Mouse (Mus musculus): ENCODE measurements around the gene Rps3. TPM values are rescaled to one million over a fixed set of nuclear protein-coding genes. Genes with fewer than 3 reads are reported as not detected.

The Rps3 gene
- polyA plus RNA-seq, 1 experiment from 2014 or later: 733 TPM

DNA sequence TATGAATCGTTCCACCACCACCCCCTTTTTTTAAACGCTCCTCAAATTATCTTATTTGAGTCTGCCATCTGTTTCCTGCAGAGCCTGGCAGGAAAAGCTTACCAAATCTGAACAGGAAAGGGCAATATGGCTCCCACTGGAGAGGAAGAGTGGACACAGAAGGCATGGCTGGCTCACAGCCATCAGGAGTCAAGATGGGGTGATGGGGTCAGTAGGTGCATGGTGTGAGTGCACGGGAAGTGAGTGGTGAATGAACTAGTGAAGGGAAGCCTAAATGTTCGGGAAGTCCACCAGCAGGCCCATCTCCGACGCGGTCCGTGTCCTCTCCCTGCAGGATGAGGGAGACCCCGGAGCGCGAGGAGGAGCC is 15.6 kb downstream of the Rps3 start:
- H3K9ac ChIP-seq (ENCODE audit: low read length): peak overlapping the region; percentile 76
- TF ChIP-seq CTCF (IDR thresholded peaks at IDR 0.05; ENCODE audit: low read depth) (no peak), EP300 (optimal IDR thresholded peaks at IDR 0.05) (no peak)
- DNase-seq (ENCODE audit: low spot score) (no peak), ATAC-seq (ENCODE audit: low FRiP score, low TSS enrichment) (0 out of 2 replicates have a peak, but pooled peaks have one; percentile 2)
- H3K27ac ChIP-seq (replicated peaks): peak overlapping the region; percentile 94
- H3K9me3 ChIP-seq (ENCODE audit: control insufficient read depth, low read length): no peaks in the 10 kb centered on the region
- peak overlapping the region; percentile 76 for H3K4me2 ChIP-seq (replicated peaks; ENCODE audit: low read depth)
- peak overlapping the region; percentile 49 for H3K4me3 ChIP-seq (ENCODE audit: low read depth, low read length)
- peaks cover 2% of the 10 kb centered on the region; the same call in 1 of the 2 replicates for H3K4me1 ChIP-seq (replicated peaks; ENCODE audit: control insufficient read depth, insufficient read depth)
- H3K36me3 ChIP-seq (ENCODE audit: control insufficient read depth, insufficient read depth, low read length): peaks cover 2% of the 10 kb centered on the region; the same call in 1 of the 2 replicates
- 20% methylated on average over 11 of the region's 11 CpGs for WGBS
- H3K27me3 ChIP-seq (ENCODE audit: control insufficient read depth, insufficient read depth, low read length): no peaks in the 10 kb centered on the region

GRCm38 (mm10) chr7:99465811-99466210 is 17.7 kb downstream of the Rps3 start, which contains the start of gene Klhl35:
Gene Klhl35 (plus strand): TSS chr7:99466004.
- DNase-seq (ENCODE audit: low spot score) (peak; percentile 68), ATAC-seq (ENCODE audit: low FRiP score, low TSS enrichment) (0 out of 2 replicates have a peak, but pooled peaks have one; percentile 7)
- WGBS: 23% methylated on average over 8 of the region's 8 CpGs
- H3K4me3 ChIP-seq (ENCODE audit: low read depth, low read length): no peak within 1 kb of the TSS
- H3K9me3 ChIP-seq (ENCODE audit: control insufficient read depth, low read length): no peaks in the 10 kb centered on the region
- no peak for TF ChIP-seq CTCF (IDR thresholded peaks at IDR 0.05; ENCODE audit: low read depth)
- no peak for TF ChIP-seq EP300 (optimal IDR thresholded peaks at IDR 0.05)
- no peak within 1 kb of the TSS for H3K9ac ChIP-seq (ENCODE audit: low read length)
- no peak within 1 kb of the TSS for H3K4me2 ChIP-seq (replicated peaks; ENCODE audit: low read depth)
- peaks cover 2% of the 10 kb centered on the region; the same call in 1 of the 2 replicates for H3K4me1 ChIP-seq (replicated peaks; ENCODE audit: control insufficient read depth, insufficient read depth)
- no peaks in the 10 kb centered on the region; the same call in 1 of the 2 replicates for H3K36me3 ChIP-seq (ENCODE audit: control insufficient read depth, insufficient read depth, low read length)
- no peak within 1 kb of the TSS for H3K27ac ChIP-seq (replicated peaks)
- H3K27me3 ChIP-seq (ENCODE audit: control insufficient read depth, insufficient read depth, low read length): no peaks in the 10 kb centered on the region

DNA sequence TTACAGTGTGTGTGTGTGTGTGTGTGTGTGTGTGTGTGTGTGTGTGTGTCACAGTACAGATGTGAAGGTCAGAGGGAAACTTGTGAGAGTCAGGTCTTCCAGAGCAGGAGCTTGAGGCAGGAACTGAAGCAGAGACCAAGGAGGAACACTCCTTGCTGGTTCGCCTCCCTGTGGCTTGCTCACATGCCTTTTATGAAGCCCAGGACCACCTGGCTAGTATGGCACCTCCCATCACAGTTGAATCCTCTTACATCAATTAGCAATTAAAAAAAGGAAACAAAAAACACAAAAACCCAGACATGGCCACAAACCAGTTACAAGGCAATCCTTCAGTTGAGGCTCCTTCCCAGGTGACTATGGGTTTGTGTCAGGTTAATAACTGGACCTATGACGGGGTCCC is 20.4 kb downstream of the Rps3 start:
- peaks cover 2% of the 10 kb centered on the region; the same call in 1 of the 2 replicates for H3K4me1 ChIP-seq (replicated peaks; ENCODE audit: control insufficient read depth, insufficient read depth)
- H3K9me3 ChIP-seq (ENCODE audit: control insufficient read depth, low read length): no peaks in the 10 kb centered on the region
- WGBS: 96% methylated on average over 2 of the region's 2 CpGs
- no peak overlapping the region for H3K9ac ChIP-seq (ENCODE audit: low read length)
- DNase-seq (ENCODE audit: low spot score) (no peak), ATAC-seq (ENCODE audit: low FRiP score, low TSS enrichment) (no peak)
- H3K27ac ChIP-seq (replicated peaks): no peak overlapping the region
- H3K36me3 ChIP-seq (ENCODE audit: control insufficient read depth, insufficient read depth, low read length): peaks cover 3% of the 10 kb centered on the region; the same call in 1 of the 2 replicates
- TF ChIP-seq CTCF (IDR thresholded peaks at IDR 0.05; ENCODE audit: low read depth): no peak
- TF ChIP-seq EP300 (optimal IDR thresholded peaks at IDR 0.05): no peak
- H3K27me3 ChIP-seq (ENCODE audit: control insufficient read depth, insufficient read depth, low read length): no peaks in the 10 kb centered on the region
- no peak overlapping the region for H3K4me2 ChIP-seq (replicated peaks; ENCODE audit: low read depth)
- no peak overlapping the region for H3K4me3 ChIP-seq (ENCODE audit: low read depth, low read length)

GRCm38 (mm10) chr7:99459888-99460652 is 23.5 kb downstream of the Rps3 start:
- no peak; the same call in 1 of the 2 replicates for ATAC-seq (ENCODE audit: low FRiP score, low TSS enrichment)
- H3K27me3 ChIP-seq (ENCODE audit: control insufficient read depth, insufficient read depth, low read length): no peaks in the 10 kb centered on the region
- TF ChIP-seq EP300 (optimal IDR thresholded peaks at IDR 0.05): no peak
- no peak for TF ChIP-seq CTCF (IDR thresholded peaks at IDR 0.05; ENCODE audit: low read depth)
- 80% methylated on average over 15 of the region's 15 CpGs for WGBS
- no peak overlapping the region for H3K4me2 ChIP-seq (replicated peaks; ENCODE audit: low read depth)
- H3K4me1 ChIP-seq (replicated peaks; ENCODE audit: control insufficient read depth, insufficient read depth): no peaks in the 10 kb centered on the region
- H3K9ac ChIP-seq (ENCODE audit: low read length): no peak overlapping the region
- H3K27ac ChIP-seq (replicated peaks): no peak overlapping the region
- DNase-seq (ENCODE audit: low spot score): no peak
- no peak overlapping the region for H3K4me3 ChIP-seq (ENCODE audit: low read depth, low read length)
- H3K9me3 ChIP-seq (ENCODE audit: control insufficient read depth, low read length): no peaks in the 10 kb centered on the region
- H3K36me3 ChIP-seq (ENCODE audit: control insufficient read depth, insufficient read depth, low read length): peaks cover 3% of the 10 kb centered on the region; the same call in 1 of the 2 replicates

GRCm38 (mm10) chr7:99458849-99459248 is 24.7 kb downstream of the Rps3 start:
- H3K4me1 ChIP-seq (replicated peaks; ENCODE audit: control insufficient read depth, insufficient read depth): no peaks in the 10 kb centered on the region
- H3K9me3 ChIP-seq (ENCODE audit: control insufficient read depth, low read length): no peaks in the 10 kb centered on the region
- H3K27ac ChIP-seq (replicated peaks): no peak overlapping the region
- peaks cover 3% of the 10 kb centered on the region; the same call in 1 of the 2 replicates for H3K36me3 ChIP-seq (ENCODE audit: control insufficient read depth, insufficient read depth, low read length)
- DNase-seq (ENCODE audit: low spot score): no peak
- no peak overlapping the region for H3K4me2 ChIP-seq (replicated peaks; ENCODE audit: low read depth)
- TF ChIP-seq EP300 (optimal IDR thresholded peaks at IDR 0.05) (no peak), CTCF (IDR thresholded peaks at IDR 0.05; ENCODE audit: low read depth) (no peak)
- no peak overlapping the region for H3K9ac ChIP-seq (ENCODE audit: low read length)
- H3K4me3 ChIP-seq (ENCODE audit: low read depth, low read length): no peak overlapping the region
- no peak for ATAC-seq (ENCODE audit: low FRiP score, low TSS enrichment)
- WGBS: 80% methylated on average over 8 of the region's 8 CpGs
- no peaks in the 10 kb centered on the region for H3K27me3 ChIP-seq (ENCODE audit: control insufficient read depth, insufficient read depth, low read length)

GRCm38 (mm10) chr7:99454044-99454443 is 29.5 kb downstream of the Rps3 start:
- Histone ChIP-seq H3K9ac (ENCODE audit: low read length) (no peak overlapping the region), H3K36me3 (ENCODE audit: control insufficient read depth, insufficient read depth, low read length) (no peaks in the 10 kb centered on the region), H3K4me1 (replicated peaks; ENCODE audit: control insufficient read depth, insufficient read depth) (no peaks in the 10 kb centered on the region), H3K4me3 (ENCODE audit: low read depth, low read length) (no peak overlapping the region), H3K4me2 (replicated peaks; ENCODE audit: low read depth) (no peak overlapping the region), H3K9me3 (ENCODE audit: control insufficient read depth, low read length) (no peaks in the 10 kb centered on the region), H3K27ac (replicated peaks) (no peak overlapping the region), H3K27me3 (ENCODE audit: control insufficient read depth, insufficient read depth, low read length) (no peaks in the 10 kb centered on the region)
- TF ChIP-seq CTCF (IDR thresholded peaks at IDR 0.05; ENCODE audit: low read depth) (no peak), EP300 (optimal IDR thresholded peaks at IDR 0.05) (no peak)
- DNase-seq (ENCODE audit: low spot score): no peak
- 75% methylated on average over 4 of the region's 4 CpGs for WGBS
- ATAC-seq (ENCODE audit: low FRiP score, low TSS enrichment): no peak
